Mouse (Mus musculus) midbrain, embryonic 14.5 days (tissue): ENCODE measurements at regions not wholly inside any gene's neighbourhood (a gene's known extent, or its start where the extent isn't known, plus 50 kb on each side); places are given as distances from the start of the nearest gene placed in this dataset.

Source experiments
- ATAC-seq: fragments of 200-750 bp; cut with Nextera tagmentation; 2 replicates; pipeline ENCODE4 v1.8.0; 2017; ENCODE audit warnings: moderate number of reproducible peaks, moderate library complexity; ENCODE audit not compliant: low FRiP score, low TSS enrichment
- DNase-seq: peaks from one replicate; pipeline ENCODE4 v3.0.0-alpha.2; 2015
- H3K27ac ChIP-seq: fragments of 300-500 bp; sonication (generic); replicated peaks from 2 replicates; pipeline ENCODE4 v1.5.1; 2014; ENCODE audit warnings: mild to moderate bottlenecking, low read depth, low read length, moderate library complexity
- H3K27me3 ChIP-seq: fragments of 300-500 bp; sonication (generic); 2 replicates; pipeline ENCODE4 v1.6.1; 2014; ENCODE audit warnings: low read length, control low read depth, mixed read lengths; ENCODE audit not compliant: control insufficient read depth, insufficient read depth
- H3K36me3 ChIP-seq: fragments of 300-500 bp; sonication (generic); 2 replicates; pipeline ENCODE4 v1.6.1; 2014; ENCODE audit warnings: low read length, control low read depth; ENCODE audit not compliant: control insufficient read depth, insufficient read depth
- H3K4me1 ChIP-seq: fragments of 300-500 bp; sonication (generic); 2 replicates; pipeline ENCODE4 v1.6.1; 2014; ENCODE audit warnings: mild to moderate bottlenecking, antibody characterized with exemption, low read length, control low read depth; ENCODE audit not compliant: control insufficient read depth, insufficient read depth
- H3K4me2 ChIP-seq: fragments of 300-500 bp; sonication (generic); 2 replicates; pipeline ENCODE4 v1.6.1; 2014; ENCODE audit warnings: mild to moderate bottlenecking, low read length, moderate library complexity
- H3K4me3 ChIP-seq: fragments of 300-500 bp; sonication (generic); replicated peaks from 2 replicates; pipeline ENCODE4 v1.5.1; 2014; ENCODE audit warnings: low read depth, low read length
- H3K9ac ChIP-seq: fragments of 300-500 bp; sonication (generic); replicated peaks from 2 replicates; pipeline ENCODE4 v1.6.1; 2014; ENCODE audit warnings: mild to moderate bottlenecking, low read length, moderate library complexity
- H3K9me3 ChIP-seq: fragments of 300-500 bp; sonication (generic); 2 replicates; pipeline ENCODE4 v1.6.1; 2016; ENCODE audit warnings: low read length, control low read depth, mixed read lengths; ENCODE audit not compliant: control insufficient read depth
- WGBS: fragments of 180-500 bp; shearing (Covaris S2); extraction: QIAGEN DNeasy Blood & Tissue Kit; methylation state at CpG from one replicate; pipeline ENCODE4 v1.1.7; 2014; 5-methylcytosine and 5-hydroxymethylcytosine counted together

GRCm38 (mm10) chr2:50552437-50552836 lies 255.8 kb upstream of the Mmadhc start:
- Histone ChIP-seq H3K36me3 (no peaks in the 10 kb centered on the region), H3K4me2 (no peak overlapping the region), H3K9ac (no peak overlapping the region), H3K9me3 (no peaks in the 10 kb centered on the region), H3K4me3 (no peak overlapping the region), H3K4me1 (no peaks in the 10 kb centered on the region), H3K27ac (no peak overlapping the region), H3K27me3 (no peaks in the 10 kb centered on the region)
- ATAC-seq (no peak), DNase-seq (no peak)
- 92% methylated on average over 2 of the region's 2 CpGs for WGBS

GRCm38 (mm10) chr2:50549871-50550270 lies 253.3 kb upstream of the Mmadhc start:
- H3K27me3 ChIP-seq = no peaks in the 10 kb centered on the region
- no peak overlapping the region for H3K4me3 ChIP-seq
- ATAC-seq = no peak
- H3K9ac ChIP-seq = no peak overlapping the region
- no peaks in the 10 kb centered on the region for H3K9me3 ChIP-seq
- H3K4me1 ChIP-seq = no peaks in the 10 kb centered on the region
- H3K27ac ChIP-seq = no peak overlapping the region
- H3K4me2 ChIP-seq = no peak overlapping the region
- no peaks in the 10 kb centered on the region for H3K36me3 ChIP-seq
- DNase-seq = no peak
- 76% methylated on average over 8 of the region's 8 CpGs for WGBS

- H3K4me3 ChIP-seq = no peak overlapping the region
- no peaks in the 10 kb centered on the region for H3K9me3 ChIP-seq
- no peak overlapping the region for H3K4me2 ChIP-seq
- H3K27me3 ChIP-seq = no peaks in the 10 kb centered on the region
- H3K36me3 ChIP-seq = no peaks in the 10 kb centered on the region
- H3K27ac ChIP-seq = no peak overlapping the region
- no peak for ATAC-seq
- no peak overlapping the region for H3K9ac ChIP-seq
- WGBS = 82% methylated on average over 2 of the region's 2 CpGs
- no peak for DNase-seq
- H3K4me1 ChIP-seq = no peaks in the 10 kb centered on the region
These were observed 243.3 kb upstream of the Mmadhc start for GRCm38 (mm10) chr2:50539741-50540441.

- no peak for DNase-seq
- WGBS = 76% methylated on average over 5 of the region's 5 CpGs
- Histone ChIP-seq H3K27me3 (no peaks in the 10 kb centered on the region), H3K9ac (no peak overlapping the region), H3K4me3 (no peak overlapping the region), H3K4me1 (no peaks in the 10 kb centered on the region), H3K27ac (no peak overlapping the region), H3K4me2 (no peak overlapping the region), H3K9me3 (no peaks in the 10 kb centered on the region), H3K36me3 (no peaks in the 10 kb centered on the region)
- no peak for ATAC-seq
These were observed 241.5 kb upstream of the Mmadhc start for GRCm38 (mm10) chr2:50538068-50538467.

- no peaks in the 10 kb centered on the region for H3K27me3 ChIP-seq
These were observed 238.7 kb upstream of the Mmadhc start for GRCm38 (mm10) chr2:50535085-50535878.

GRCm38 (mm10) chr2:50533702-50534101 lies 237.1 kb upstream of the Mmadhc start:
- 95% methylated on average over 2 of the region's 2 CpGs for WGBS

More at GRCm38 (mm10) chr2:50535085-50535878, 238.7 kb upstream of the Mmadhc start:
- H3K9me3 ChIP-seq = no peaks in the 10 kb centered on the region
- no peak overlapping the region for H3K4me2 ChIP-seq
- H3K4me3 ChIP-seq = no peak overlapping the region
- WGBS = 90% methylated on average over 4 of the region's 4 CpGs
- ATAC-seq (no peak), DNase-seq (no peak)
- H3K27ac ChIP-seq = no peak overlapping the region
- H3K9ac ChIP-seq = no peak overlapping the region
- H3K36me3 ChIP-seq = no peaks in the 10 kb centered on the region
- H3K4me1 ChIP-seq = no peaks in the 10 kb centered on the region

GRCm38 (mm10) chr2:50527425-50527824 lies 230.8 kb upstream of the Mmadhc start:
- no peaks in the 10 kb centered on the region for H3K4me1 ChIP-seq
- ATAC-seq (no peak), DNase-seq (no peak)
- no peaks in the 10 kb centered on the region for H3K27me3 ChIP-seq
- H3K9me3 ChIP-seq = no peaks in the 10 kb centered on the region
- no peak overlapping the region for H3K4me3 ChIP-seq
- H3K36me3 ChIP-seq = no peaks in the 10 kb centered on the region
- H3K9ac ChIP-seq = no peak overlapping the region
- no peak overlapping the region for H3K4me2 ChIP-seq
- no peak overlapping the region for H3K27ac ChIP-seq

More at GRCm38 (mm10) chr2:50533702-50534101, 237.1 kb upstream of the Mmadhc start:
- no peaks in the 10 kb centered on the region for H3K9me3 ChIP-seq
- no peaks in the 10 kb centered on the region for H3K27me3 ChIP-seq
- H3K4me3 ChIP-seq = no peak overlapping the region
- no peak for DNase-seq
- no peak for ATAC-seq
- no peak overlapping the region for H3K4me2 ChIP-seq
- no peaks in the 10 kb centered on the region for H3K4me1 ChIP-seq
- H3K27ac ChIP-seq = no peak overlapping the region
- no peaks in the 10 kb centered on the region for H3K36me3 ChIP-seq
- H3K9ac ChIP-seq = no peak overlapping the region

- H3K4me2 ChIP-seq = no peak overlapping the region
- no peak overlapping the region for H3K9ac ChIP-seq
- H3K4me3 ChIP-seq = no peak overlapping the region
- DNase-seq (no peak), ATAC-seq (no peak)
- H3K27ac ChIP-seq = no peak overlapping the region
- H3K9me3 ChIP-seq = no peaks in the 10 kb centered on the region
- no peaks in the 10 kb centered on the region for H3K27me3 ChIP-seq
- 86% methylated on average over 10 of the region's 10 CpGs for WGBS
- H3K36me3 ChIP-seq = no peaks in the 10 kb centered on the region
- 0 out of 2 replicates have a peak, but pooled peaks cover 9% of the 10 kb centered on the region for H3K4me1 ChIP-seq
These were observed 228.4 kb upstream of the Mmadhc start for GRCm38 (mm10) chr2:50524838-50525615.
